Mouse (Mus musculus) large intestine, adult 2 months (tissue): Measurements from ENCODE around the gene Fam205a3. TPM values are rescaled to one million over a fixed set of nuclear protein-coding genes. Genes with fewer than 3 reads are reported as not detected.
"Not testable (repeated sequence)": the region's sequence is repeated elsewhere in the genome, so short reads cannot be mapped to it uniquely, and the experiment has no call there.

ENCODE experiments used
- DNase-seq: peaks from one replicate; pipeline ENCODE4 v3.0.0-alpha.2; 2012; ENCODE audit warnings: low read depth, low spot score
- WGBS: fragments of 180-500 bp; shearing (Covaris S2); methylation state at CpG from one replicate; pipeline ENCODE4 v1.1.7; 2018; 5-methylcytosine and 5-hydroxymethylcytosine counted together
- polyA plus RNA-seq: library from polyadenylated mRNA; depleted of rRNA; stranded (reverse); fragments of >200 nt; gene quantifications from 2 replicates; pipeline ENCODE4 v1.2.3, GENCODE M21; 2012; rRNA removed

The Fam205a3 gene
- 0.05 TPM in 2 replicates for polyA plus RNA-seq

- WGBS, result no CpG with 5 or more reads among the region's 1 CpGs
- not testable (repeated sequence) for DNase-seq
These were observed at the start of gene Fam205a3 for GRCm38 (mm10) chr4:42318034-42318433. TSS of gene Fam205a3 (plus strand) at chr4:42318334.

- no CpG with 5 or more reads among the region's 18 CpGs for WGBS
- DNase-seq, result not testable (repeated sequence)
These were observed 24.2 kb upstream of the Fam205a3 start, which contains the start of gene Gm21953 for GRCm38 (mm10) chr4:42293967-42294366. TSS of gene Gm21953 (plus strand) at chr4:42294267.

Other genes with a start within 250 kb of the Fam205a3 start
- not detected in 2 replicates for gene Gm3893, start 227.1 kb upstream of the Fam205a3 start, polyA plus RNA-seq
- gene Gm13304, start 203.5 kb upstream of the Fam205a3 start, polyA plus RNA-seq, result not detected in 2 replicates
- not detected in 2 replicates for gene Gm13306, start 164.9 kb upstream of the Fam205a3 start, polyA plus RNA-seq
- gene Gm13305, start 149.7 kb upstream of the Fam205a3 start, polyA plus RNA-seq, result not detected in 2 replicates
- gene Gm10600, start 77.7 kb upstream of the Fam205a3 start, polyA plus RNA-seq, result not detected in 2 replicates
- gene Ccl21b, start 62.6 kb upstream of the Fam205a3 start, polyA plus RNA-seq, result 0.51 TPM in 1 of 2 replicates, not detected in the other
- not detected in 2 replicates for gene Gm21953, start 24.1 kb upstream of the Fam205a3 start, polyA plus RNA-seq
- gene Gm21586, start 121.0 kb downstream of the Fam205a3 start, polyA plus RNA-seq, result not detected in 2 replicates
- gene Gm2163, start 148.4 kb downstream of the Fam205a3 start, polyA plus RNA-seq, result 0.05 TPM in 2 replicates
- 0.05 TPM in 2 replicates for gene Fam205a2, start 209.8 kb downstream of the Fam205a3 start, polyA plus RNA-seq